Mouse (Mus musculus) ES-CJ7 (cell line): ENCODE data around the gene Sun2.

ENCODE experiments used
- DNase-seq: peaks from one replicate; pipeline ENCODE4 v3.0.0; 2011; ENCODE audit warnings: low read depth, low spot score

Sun2 gene

GRCm38 (mm10) chr15:79686046-79686869 lies 56.1 kb downstream of the Sun2 start:
- DNase-seq: no peak

GRCm38 (mm10) chr15:79685141-79685641 lies 57.1 kb downstream of the Sun2 start:
- DNase-seq: no peak

- no peak for DNase-seq
Measured at GRCm38 (mm10) chr15:79684616-79685015, 57.7 kb downstream of the Sun2 start.

- DNase-seq: no peak
Measured at GRCm38 (mm10) chr15:79683707-79684465, 58.5 kb downstream of the Sun2 start.

GRCm38 (mm10) chr15:79683146-79683545 lies 59.2 kb downstream of the Sun2 start:
- no peak for DNase-seq

GRCm38 (mm10) chr15:79681973-79682372 lies 60.4 kb downstream of the Sun2 start:
- peak; percentile 67 for DNase-seq

GRCm38 (mm10) chr15:79677936-79678335 lies 64.4 kb downstream of the Sun2 start:
- no peak for DNase-seq
